Mouse (Mus musculus): ENCODE measurements around the gene Mroh8. TPM values are rescaled to one million over a fixed set of nuclear protein-coding genes. Genes with fewer than 3 reads are reported as not detected.

Mroh8 gene
- polyA plus RNA-seq (2014; fragmentation: Illumina TruSeq; extraction: RNeasy Lipid Tissue Mini Kit (QIAGEN cat#74804); ENCODE audit: low read depth, low replicate concordance), result not detected

GRCm38 (mm10) chr2:157279416-157279800 is at the start of gene Mroh8:
Mroh8 (minus strand) TSS chr2:157279549.

GRCm38 (mm10) chr2:157278717-157279415 is 483 bp downstream of the Mroh8 start, which contains the start of gene Rpn2:
Rpn2 (plus strand) TSS chr2:157279017.

GRCm38 (mm10) chr2:157204366-157205218 is 74.8 kb downstream of the Mroh8 start, which contains the start of gene Rbl1:
Rbl1 (minus strand) TSS chr2:157204534.

Other genes with a start within 250 kb of the Mroh8 start
- 0.32 TPM for gene Soga1, start 200.3 kb downstream of the Mroh8 start, polyA plus RNA-seq (2014; fragmentation: Illumina TruSeq; extraction: RNeasy Lipid Tissue Mini Kit (QIAGEN cat#74804); ENCODE audit: low read depth, low replicate concordance)
- 0.93 TPM for gene Tldc2, start 192.5 kb downstream of the Mroh8 start, polyA plus RNA-seq (2014; fragmentation: Illumina TruSeq; extraction: RNeasy Lipid Tissue Mini Kit (QIAGEN cat#74804); ENCODE audit: low read depth, low replicate concordance)
- gene Samhd1, start 144.3 kb downstream of the Mroh8 start, polyA plus RNA-seq (2014; fragmentation: Illumina TruSeq; extraction: RNeasy Lipid Tissue Mini Kit (QIAGEN cat#74804); ENCODE audit: low read depth, low replicate concordance), result 71.0 TPM
- 15.5 TPM for gene Rbl1, start 75.0 kb downstream of the Mroh8 start, polyA plus RNA-seq (2014; fragmentation: Illumina TruSeq; extraction: RNeasy Lipid Tissue Mini Kit (QIAGEN cat#74804); ENCODE audit: low read depth, low replicate concordance)
- gene Rpn2, start 532 bp downstream of the Mroh8 start, polyA plus RNA-seq (2014; fragmentation: Illumina TruSeq; extraction: RNeasy Lipid Tissue Mini Kit (QIAGEN cat#74804); ENCODE audit: low read depth, low replicate concordance), result 137 TPM
- not detected for gene Ghrh, start 68.0 kb upstream of the Mroh8 start, polyA plus RNA-seq (2014; fragmentation: Illumina TruSeq; extraction: RNeasy Lipid Tissue Mini Kit (QIAGEN cat#74804); ENCODE audit: low read depth, low replicate concordance)
- gene Manbal, start 88.0 kb upstream of the Mroh8 start, polyA plus RNA-seq (2014; fragmentation: Illumina TruSeq; extraction: RNeasy Lipid Tissue Mini Kit (QIAGEN cat#74804); ENCODE audit: low read depth, low replicate concordance), result 5.1 TPM
- 1.1 TPM for gene Src, start 138.9 kb upstream of the Mroh8 start, polyA plus RNA-seq (2014; fragmentation: Illumina TruSeq; extraction: RNeasy Lipid Tissue Mini Kit (QIAGEN cat#74804); ENCODE audit: low read depth, low replicate concordance)

Measured in kidney, adult 10 weeks (tissue).